In genomic region chr4:41631390-41631789, GRCm38 (mm10) we compare ENCODE assay signal across 8 mouse cellular contexts. TPM values are rescaled to one million over a fixed set of nuclear protein-coding genes. Genes with fewer than 3 reads are reported as not detected.
DNase-seq lines count a peak whose midpoint lies in the region; ATAC-seq lines count a peak whose summit lies in the region.

No protein-coding gene starts in this region.

- WGBS in embryonic facial prominence, embryonic 13.5 days, result 1% methylated on average over 11 of the region's 11 CpGs
- 3% methylated on average over 11 of the region's 11 CpGs for WGBS in hindbrain, embryonic 10.5 days
- WGBS in limb, embryonic 10.5 days, result 2% methylated on average over 11 of the region's 11 CpGs

- no peak overlapping the region for H3K9ac ChIP-seq in embryonic facial prominence, embryonic 13.5 days

- peak overlapping the region; percentile 33 for H3K4me2 ChIP-seq in embryonic facial prominence, embryonic 13.5 days

- 0 out of 2 replicates have a peak, but pooled peaks have one; percentile 26 for ATAC-seq in embryonic facial prominence, embryonic 13.5 days (ENCODE audit: insufficient number of reproducible peaks, insufficient read depth, low FRiP score, low TSS enrichment, low read depth)
- no peak for ATAC-seq in megakaryocyte-erythroid progenitor cell, adult 5-6 weeks (replicated peaks; ENCODE audit: low FRiP score, low TSS enrichment, poor library complexity, severe bottlenecking)

- peak overlapping the region; percentile 51; the same call in 1 of the 2 replicates for H3K27ac ChIP-seq in embryonic facial prominence, embryonic 13.5 days
- peak overlapping the region; percentile 82 for H3K27ac ChIP-seq in hindbrain, embryonic 10.5 days
- peak overlapping the region; percentile 78 for H3K27ac ChIP-seq in limb, embryonic 10.5 days

- no peaks in the 10 kb centered on the region for H3K36me3 ChIP-seq in embryonic facial prominence, embryonic 13.5 days
- no peaks in the 10 kb centered on the region for H3K36me3 ChIP-seq in hindbrain, embryonic 10.5 days
- H3K36me3 ChIP-seq in limb, embryonic 10.5 days, result no peaks in the 10 kb centered on the region

- no peak overlapping the region for H3K4me3 ChIP-seq in embryonic facial prominence, embryonic 13.5 days
- peak overlapping the region; percentile 34 for H3K4me3 ChIP-seq in hindbrain, embryonic 10.5 days
- H3K4me3 ChIP-seq in limb, embryonic 10.5 days, result peak overlapping the region; percentile 29

- DNase-seq in right cerebral cortex, adult 18-20 months, result peak; percentile 52
- no peak for DNase-seq in right cerebral cortex, postnatal 4 days
- peak; percentile 68 for DNase-seq in hindbrain, embryonic 10.5 days (ENCODE audit: low spot score)
- peak; percentile 58 for DNase-seq in limb, embryonic 10.5 days (ENCODE audit: low spot score)
- peak; percentile 53 for DNase-seq in neural tube, embryonic 10.5 days (ENCODE audit: extremely low spot score, low spot score)
- no peak for DNase-seq in T-cell, adult 2 months (ENCODE audit: low spot score)

- peaks cover 74% of the 10 kb centered on the region for H3K4me1 ChIP-seq in embryonic facial prominence, embryonic 13.5 days
- H3K4me1 ChIP-seq in hindbrain, embryonic 10.5 days (replicated peaks), result peaks cover 88% of the 10 kb centered on the region
- peaks cover 97% of the 10 kb centered on the region for H3K4me1 ChIP-seq in limb, embryonic 10.5 days

- H3K27me3 ChIP-seq in embryonic facial prominence, embryonic 13.5 days, result no peaks in the 10 kb centered on the region; the same call in 1 of the 2 replicates
- H3K27me3 ChIP-seq in hindbrain, embryonic 10.5 days (ENCODE audit: insufficient read depth, poor library complexity, severe bottlenecking), result peaks cover 52% of the 10 kb centered on the region
- H3K27me3 ChIP-seq in limb, embryonic 10.5 days (ENCODE audit: low read depth, poor library complexity, severe bottlenecking), result peaks cover 50% of the 10 kb centered on the region

- no peaks in the 10 kb centered on the region for H3K9me3 ChIP-seq in embryonic facial prominence, embryonic 13.5 days
- H3K9me3 ChIP-seq in hindbrain, embryonic 10.5 days, result no peaks in the 10 kb centered on the region
- no peaks in the 10 kb centered on the region for H3K9me3 ChIP-seq in limb, embryonic 10.5 days (replicated peaks)

RNA-seq across cellular contexts. Expression of gene Enho, which starts 8.7 kb away (rescaled TPM):
- polyA plus RNA-seq in embryonic facial prominence, embryonic 13.5 days (2015; fragmentation: Nextera tagmentation; extraction: Ambion mirVana), result 19.4 and 23.2 TPM in 2 replicates
- 27.3 and 50.9 TPM in 2 replicates for polyA plus RNA-seq in hindbrain, embryonic 10.5 days (2016; fragmentation: Nextera tagmentation; extraction: Ambion mirVana)
- 21.0 and 24.2 TPM in 2 replicates for polyA plus RNA-seq in limb, embryonic 10.5 days (2016; fragmentation: Nextera tagmentation; extraction: Ambion mirVana)
- total RNA-seq in megakaryocyte-erythroid progenitor cell, adult 5-6 weeks (2014; fragmentation: Nextera tagmentation), result not detected in 2 replicates
- not detected in 2 replicates for total RNA-seq in megakaryocyte-erythroid progenitor cell, adult 5-6 weeks (2017)

Comparison
In these comparisons a context has a peak if more than half of its experiments do, and no peak if none do; other contexts are left out.
1. DNase-seq: peak in right cerebral cortex, adult 18-20 months (single experiment), hindbrain, embryonic 10.5 days (single experiment), limb, embryonic 10.5 days (single experiment) and neural tube, embryonic 10.5 days (single experiment); none in right cerebral cortex, postnatal 4 days (single experiment) and T-cell, adult 2 months (single experiment).
2. Peak in every context shown above with its lines, with median percentiles within 50 percentile points of each other: H3K27ac ChIP-seq.